Mouse (Mus musculus): ENCODE measurements around the gene Spaca4.
A peak's percentile ranks its signal among the peaks of the same experiment; 100 is the strongest.

Gene Spaca4

GRCm38 (mm10) chr7:45712022-45712757 lies 13.4 kb downstream of the Spaca4 start:
- DNase-seq (ENCODE audit: low spot score in 2 of 2): no peak

- DNase-seq (ENCODE audit: low spot score in 2 of 2): no peak
These were observed 14.1 kb downstream of the Spaca4 start for GRCm38 (mm10) chr7:45711316-45712021.

- no peak for DNase-seq (ENCODE audit: low spot score in 2 of 2)
These were observed 15.0 kb downstream of the Spaca4 start for GRCm38 (mm10) chr7:45710477-45711191.

- no peak for DNase-seq (ENCODE audit: low spot score in 2 of 2)
These were observed 15.8 kb downstream of the Spaca4 start for GRCm38 (mm10) chr7:45709677-45710355.

GRCm38 (mm10) chr7:45709036-45709435 lies 16.6 kb downstream of the Spaca4 start:
- DNase-seq (ENCODE audit: low spot score in 2 of 2): no peak

GRCm38 (mm10) chr7:45708221-45708761 lies 17.3 kb downstream of the Spaca4 start:
- DNase-seq (ENCODE audit: low spot score in 2 of 2): no peak

GRCm38 (mm10) chr7:45707375-45707967 lies 18.1 kb downstream of the Spaca4 start:
- peak; percentile 81 to 86 for DNase-seq (ENCODE audit: low spot score in 2 of 2)

GRCm38 (mm10) chr7:45706721-45707241 lies 18.8 kb downstream of the Spaca4 start:
- peak; percentile 88 to 93 for DNase-seq (ENCODE audit: low spot score in 2 of 2)

GRCm38 (mm10) chr7:45705873-45706281 lies 19.7 kb downstream of the Spaca4 start:
- DNase-seq (ENCODE audit: low spot score in 2 of 2): peak in 1 of 2 experiments; percentile 59

GRCm38 (mm10) chr7:45705443-45705864 lies 20.2 kb downstream of the Spaca4 start:
- peak; percentile 53 for DNase-seq (ENCODE audit: low spot score in 2 of 2)

- DNase-seq (ENCODE audit: low spot score in 2 of 2): peak; percentile 96 to 100
These were observed 20.7 kb downstream of the Spaca4 start, which contains the start of gene Dbp for GRCm38 (mm10) chr7:45704730-45705442. Gene Dbp (plus strand): TSS chr7:45705088.

GRCm38 (mm10) chr7:45704046-45704559 lies 21.5 kb downstream of the Spaca4 start:
- peak; percentile 52 to 57 for DNase-seq (ENCODE audit: low spot score in 2 of 2)

GRCm38 (mm10) chr7:45703521-45704033 lies 22.0 kb downstream of the Spaca4 start:
- peak in 1 of 2 experiments; percentile 33 for DNase-seq (ENCODE audit: low spot score in 2 of 2)

- DNase-seq (ENCODE audit: low spot score in 2 of 2): no peak
These were observed 22.6 kb downstream of the Spaca4 start for GRCm38 (mm10) chr7:45702809-45703520.

GRCm38 (mm10) chr7:45702316-45702715 lies 23.3 kb downstream of the Spaca4 start:
- no peak for DNase-seq (ENCODE audit: low spot score in 2 of 2)

GRCm38 (mm10) chr7:45701607-45702006 lies 24.0 kb downstream of the Spaca4 start:
- DNase-seq (ENCODE audit: low spot score in 2 of 2): no peak

GRCm38 (mm10) chr7:45701072-45701471 lies 24.5 kb downstream of the Spaca4 start:
- DNase-seq (ENCODE audit: low spot score in 2 of 2): no peak

GRCm38 (mm10) chr7:45700301-45701015 lies 25.2 kb downstream of the Spaca4 start:
- DNase-seq (ENCODE audit: low spot score in 2 of 2): peak; percentile 56 to 66
